Mouse (Mus musculus) urinary bladder, postnatal 4 days (tissue): ENCODE measurements around the gene Acot7.
A peak's percentile ranks its signal among the peaks of the same experiment; 100 is the strongest.

Experiments
- DNase-seq, 2 experiments: peaks; one replicate each; pipeline ENCODE4 v3.0.0; 2021 to 2022; ENCODE audit warnings: low spot score in 2 of 2

Gene Acot7

DNA sequence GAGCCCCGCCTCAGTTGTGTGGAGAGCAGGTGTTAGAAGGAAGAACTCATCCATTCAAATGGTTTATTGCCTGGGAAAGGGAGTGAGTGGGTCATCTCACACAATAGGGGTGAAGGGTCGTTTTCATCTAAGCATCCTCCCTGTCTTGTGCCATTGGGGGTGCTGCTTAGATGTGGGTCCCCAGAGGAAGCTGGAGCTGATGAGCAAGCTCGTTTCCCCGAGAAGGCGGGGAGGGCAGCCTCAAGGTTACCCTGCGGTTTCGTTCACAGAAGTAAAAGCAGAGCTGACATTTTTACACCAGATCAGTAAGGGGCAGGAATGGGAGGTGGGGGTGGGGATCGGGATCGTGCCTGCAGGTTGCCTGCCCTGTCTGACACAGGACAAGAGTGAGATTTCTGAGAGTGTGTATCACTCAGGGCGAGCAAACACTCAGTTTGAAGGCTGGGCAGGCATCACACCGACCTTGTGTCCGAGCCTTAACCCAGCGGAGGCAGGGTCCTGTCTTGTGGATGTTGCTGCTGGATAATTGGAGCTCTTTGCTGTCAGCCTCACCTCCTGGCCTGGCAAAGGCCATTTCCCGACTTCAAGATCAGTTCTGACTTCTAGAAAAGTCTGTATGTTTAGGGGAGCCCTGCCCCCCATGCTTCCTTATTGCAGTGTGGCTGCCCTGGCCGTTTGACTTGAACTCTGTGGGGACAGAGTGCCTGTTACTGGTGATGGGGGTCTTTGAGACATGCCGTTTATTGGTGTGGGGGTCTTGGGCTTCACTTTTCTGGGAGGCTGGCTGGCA is 1.2 kb downstream of the Acot7 start:
- DNase-seq: no peak

DNA sequence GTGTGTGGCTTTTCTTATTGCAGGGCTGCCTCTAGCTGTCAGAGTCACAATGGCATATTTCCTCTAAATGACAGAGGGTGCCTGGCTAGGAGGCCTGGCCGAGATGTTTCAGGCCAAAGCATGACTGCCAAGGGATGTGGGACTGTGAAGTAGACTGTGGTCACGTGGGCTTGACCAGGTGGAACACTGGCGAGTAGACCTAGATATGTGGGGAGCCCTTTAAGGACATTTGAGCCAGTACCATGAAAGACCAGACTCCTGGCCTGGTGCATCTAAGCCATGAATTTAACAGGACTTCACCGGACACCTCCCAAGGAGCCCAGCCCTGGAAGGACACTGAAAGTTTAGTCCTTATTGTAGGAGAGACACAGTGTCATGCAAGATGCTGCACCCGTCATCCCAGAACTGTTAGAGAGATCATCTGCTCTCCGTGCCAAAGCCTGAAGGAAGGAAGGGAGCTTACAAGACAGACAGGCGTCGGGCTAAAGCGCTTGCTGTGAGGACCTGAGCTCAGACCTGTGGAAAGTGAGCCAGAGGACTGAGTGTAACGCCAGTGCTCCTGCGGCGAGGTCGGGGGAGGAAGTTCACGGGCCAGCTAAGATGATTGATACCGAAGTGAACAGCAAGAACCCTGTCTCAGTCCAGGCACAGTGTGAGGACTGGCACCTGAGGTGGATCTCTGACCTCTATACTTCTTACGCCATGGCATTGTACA is 2.2 kb downstream of the Acot7 start:
- DNase-seq: no peak

DNA sequence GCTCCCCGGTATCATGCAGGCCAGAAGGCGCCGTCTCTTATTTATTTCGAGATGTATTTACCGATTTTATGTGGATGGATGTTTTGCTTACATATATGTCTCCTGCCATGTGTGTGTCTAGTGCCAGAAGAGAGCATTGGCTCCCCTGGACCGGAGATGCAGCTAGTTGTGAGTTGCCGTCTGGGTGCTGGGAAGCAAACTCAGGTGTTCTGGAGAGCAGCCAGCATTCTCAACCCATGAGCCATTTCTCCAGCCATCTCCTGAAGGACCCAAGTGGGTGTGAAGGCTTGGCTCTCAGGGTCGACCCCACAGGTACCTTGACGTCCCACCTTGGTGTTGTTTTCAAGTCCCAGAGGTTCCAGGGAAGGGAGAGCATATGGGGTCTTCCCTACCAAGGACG is 4.3 kb downstream of the Acot7 start:
- no peak for DNase-seq

DNA sequence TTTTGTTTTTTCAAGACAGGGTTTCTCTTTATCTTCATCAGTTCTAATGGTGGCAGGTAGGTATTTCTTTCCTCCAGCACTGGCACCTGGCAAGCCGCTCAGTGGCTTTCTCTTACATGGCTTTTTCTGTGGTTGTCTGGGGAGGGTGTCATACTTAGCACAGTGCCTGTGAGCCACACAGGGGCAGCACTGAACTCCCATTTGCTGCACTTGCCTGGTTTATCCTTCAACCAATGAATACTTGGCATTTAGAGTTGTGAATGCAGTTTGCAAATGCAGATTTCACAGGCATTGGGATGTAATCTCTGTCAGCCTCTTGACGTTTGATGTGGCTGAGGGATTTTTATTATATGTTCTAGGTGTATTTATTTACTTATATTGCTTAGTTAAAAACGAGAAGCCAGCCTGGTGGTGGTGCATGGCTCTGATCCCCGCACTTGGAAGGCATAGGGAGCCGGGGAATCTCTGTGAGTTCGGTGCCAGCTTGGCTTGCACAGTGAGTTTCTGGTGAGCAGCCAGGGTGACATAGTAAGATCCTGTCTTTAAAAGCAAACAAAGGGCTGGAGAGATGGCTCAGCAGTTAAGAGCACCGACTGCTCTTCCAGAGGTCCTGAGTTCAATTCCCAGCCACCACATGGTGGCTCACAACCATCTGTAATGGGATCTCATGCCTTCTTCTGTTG is 6.6 kb downstream of the Acot7 start:
- DNase-seq: no peak

DNA sequence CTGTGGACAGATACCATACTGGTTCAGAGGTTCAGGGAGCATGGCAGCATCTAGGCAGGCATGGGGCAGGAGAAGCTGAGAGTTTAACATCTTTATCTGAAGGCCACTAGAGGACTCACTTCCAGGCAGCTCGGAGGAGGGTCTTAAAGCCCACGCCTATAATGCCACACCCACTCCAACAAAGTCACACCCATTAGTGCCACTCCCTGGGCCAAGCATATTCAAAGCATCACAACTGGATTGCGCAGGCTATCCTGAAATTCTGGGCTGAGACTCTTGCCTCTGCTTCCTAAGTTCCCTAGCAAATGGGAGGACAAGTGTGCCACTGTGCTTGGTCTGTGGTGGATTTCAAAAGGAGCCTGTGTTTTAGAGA is 7.2 kb downstream of the Acot7 start:
- DNase-seq: no peak

DNA sequence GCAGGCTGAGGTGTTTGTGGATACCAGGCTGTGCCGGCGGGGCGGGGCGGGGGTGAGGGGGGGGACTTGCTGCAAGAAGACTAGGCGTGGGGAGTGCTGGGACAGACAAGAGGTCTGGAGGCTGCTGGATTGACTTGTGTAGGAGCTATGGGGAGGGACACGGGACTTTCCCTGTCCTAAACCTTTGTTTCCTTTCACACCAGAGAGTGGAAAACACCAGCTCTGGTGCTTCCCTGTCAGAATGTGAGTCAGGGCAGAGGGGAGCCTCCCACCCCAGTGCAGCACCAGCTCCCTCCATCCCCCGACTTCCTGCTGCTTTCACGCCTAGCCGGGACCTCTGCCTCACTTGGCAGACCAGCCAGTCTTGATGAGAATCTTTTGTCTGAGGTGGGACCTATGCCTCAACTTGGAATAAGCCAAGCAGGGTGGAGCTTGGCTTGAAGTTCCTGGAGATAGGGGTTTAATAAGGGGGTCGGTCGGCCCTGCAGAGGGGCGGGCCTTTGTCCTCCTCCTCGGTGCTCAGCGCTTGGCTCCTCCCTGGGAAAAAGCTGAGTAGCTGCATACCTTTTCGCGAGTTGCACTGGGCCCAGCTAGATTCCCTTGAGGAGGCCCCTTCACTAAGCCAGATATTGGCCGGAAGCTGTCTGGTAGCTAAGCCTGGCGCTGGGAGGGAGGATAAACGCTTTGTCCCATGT is 7.7 kb downstream of the Acot7 start:
- DNase-seq: peak; percentile 74 to 76

DNA sequence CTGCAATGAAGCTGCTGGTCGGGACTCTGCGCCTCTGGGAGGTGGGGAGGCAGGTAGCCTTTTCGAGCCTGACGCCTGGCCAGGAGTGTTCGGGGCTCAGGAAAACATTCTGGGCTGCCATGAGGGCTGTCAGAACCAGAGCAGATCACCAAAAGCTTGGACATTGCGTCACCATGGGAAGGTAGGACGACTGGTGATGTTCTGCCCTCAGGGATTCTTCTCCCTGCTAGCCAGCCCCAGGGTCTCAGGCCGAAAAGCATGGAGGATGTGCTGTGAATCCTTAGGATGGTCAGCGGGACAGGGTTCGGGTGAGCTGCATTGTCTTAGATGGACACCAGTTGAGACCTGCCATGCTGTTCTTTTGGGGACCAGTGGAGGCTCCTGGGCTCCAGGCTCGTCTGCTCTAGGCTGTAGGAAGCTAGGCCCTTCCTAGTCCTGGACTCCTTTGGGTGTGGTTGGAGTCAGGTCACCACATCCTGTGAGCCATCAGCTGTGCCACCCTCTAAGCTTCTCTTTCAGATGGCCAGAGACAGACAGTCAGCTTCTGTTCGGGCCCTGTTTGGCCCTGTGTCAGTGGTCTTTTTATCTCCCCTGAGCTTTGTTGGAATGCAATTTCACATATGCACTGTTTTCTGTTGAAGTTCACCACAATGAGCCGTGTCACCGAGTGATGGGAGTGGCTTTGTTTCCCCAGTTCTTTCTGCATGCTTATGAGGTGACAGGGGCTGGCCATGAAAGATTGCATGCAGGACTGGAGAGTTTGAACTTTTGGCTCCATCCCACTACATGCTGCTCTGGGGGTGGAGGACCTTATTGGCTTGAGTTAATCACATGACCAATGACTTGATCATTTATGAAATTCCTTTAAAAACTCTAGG is 8.5 kb downstream of the Acot7 start:
- DNase-seq: no peak

DNA sequence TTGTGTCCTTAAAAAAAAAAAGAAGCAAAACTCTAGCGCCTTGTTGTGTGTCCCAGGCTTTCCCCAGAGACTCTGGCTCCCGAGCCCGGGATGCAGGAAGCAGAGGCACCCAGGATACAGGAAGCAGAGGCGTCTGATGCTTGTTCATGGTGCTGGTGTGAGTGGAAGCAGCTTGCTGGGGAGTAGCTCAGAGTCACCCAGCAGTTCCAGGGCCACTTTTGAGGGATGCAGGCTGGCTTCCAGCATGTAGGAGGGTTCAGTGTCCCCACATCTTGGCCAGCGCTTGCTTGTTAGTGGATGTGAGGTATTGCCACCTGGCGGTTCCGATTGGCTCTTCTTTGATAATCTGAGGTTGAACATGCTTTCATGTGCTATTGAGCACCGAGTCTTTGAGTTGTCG is 9.2 kb downstream of the Acot7 start:
- no peak for DNase-seq

DNA sequence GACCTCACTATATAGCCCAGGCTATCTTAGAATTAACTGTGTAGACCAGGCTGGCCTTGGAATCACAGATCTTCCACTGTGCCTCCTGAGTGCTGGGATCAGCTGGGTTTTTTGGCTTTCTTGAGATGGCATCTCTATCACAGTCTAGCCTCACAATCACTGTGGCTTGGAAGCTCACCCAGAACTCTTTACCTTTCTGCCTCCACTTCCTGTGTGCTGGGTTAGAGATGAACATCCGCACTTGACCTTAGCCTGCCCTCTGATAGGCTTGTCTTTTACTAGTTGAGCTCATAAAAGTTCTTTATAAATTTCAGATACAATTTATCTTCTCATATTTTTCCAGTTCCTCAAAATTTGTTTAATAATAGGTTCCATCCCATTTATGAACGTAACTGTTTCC is 10.7 kb downstream of the Acot7 start:
- no peak for DNase-seq

DNA sequence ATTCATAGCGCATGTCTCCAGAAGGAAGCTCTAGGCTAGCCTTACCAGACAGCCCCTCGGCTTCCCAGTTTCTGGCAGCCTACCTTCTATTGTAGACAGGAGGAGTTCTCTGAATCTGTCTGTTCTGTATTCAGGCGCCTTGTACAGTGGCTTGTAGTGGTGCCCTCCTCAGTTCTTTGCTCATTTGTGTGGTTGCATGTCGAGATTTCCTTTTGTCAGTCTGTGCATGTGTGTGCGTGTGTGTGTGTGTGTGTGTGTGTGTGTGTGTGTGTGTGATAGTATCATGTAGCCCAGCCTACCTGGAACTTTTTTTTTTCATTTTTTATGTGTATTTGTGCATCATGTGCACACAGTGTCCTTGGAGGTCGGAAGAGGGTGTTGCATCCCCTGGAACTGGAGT is 11.1 kb downstream of the Acot7 start:
- DNase-seq: no peak

DNA sequence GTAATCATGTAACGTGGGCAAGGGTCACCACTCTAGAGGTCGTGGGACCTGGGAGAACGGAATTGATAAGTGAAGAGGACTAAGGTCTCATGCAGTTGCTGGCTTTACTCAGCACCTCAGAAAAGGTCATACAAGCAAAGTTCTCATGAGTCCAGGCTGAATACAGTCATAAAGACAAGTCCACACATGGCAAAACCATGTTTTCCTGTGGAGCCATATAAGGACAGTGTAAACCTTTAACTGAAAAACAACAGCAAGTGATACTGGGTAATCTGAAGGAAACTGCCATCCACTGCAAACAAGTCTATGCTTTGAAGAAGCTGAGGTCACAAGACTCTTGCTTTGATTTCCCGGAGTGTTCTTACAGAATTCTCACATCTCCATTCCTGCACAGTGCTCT is 11.8 kb downstream of the Acot7 start:
- DNase-seq: no peak

DNA sequence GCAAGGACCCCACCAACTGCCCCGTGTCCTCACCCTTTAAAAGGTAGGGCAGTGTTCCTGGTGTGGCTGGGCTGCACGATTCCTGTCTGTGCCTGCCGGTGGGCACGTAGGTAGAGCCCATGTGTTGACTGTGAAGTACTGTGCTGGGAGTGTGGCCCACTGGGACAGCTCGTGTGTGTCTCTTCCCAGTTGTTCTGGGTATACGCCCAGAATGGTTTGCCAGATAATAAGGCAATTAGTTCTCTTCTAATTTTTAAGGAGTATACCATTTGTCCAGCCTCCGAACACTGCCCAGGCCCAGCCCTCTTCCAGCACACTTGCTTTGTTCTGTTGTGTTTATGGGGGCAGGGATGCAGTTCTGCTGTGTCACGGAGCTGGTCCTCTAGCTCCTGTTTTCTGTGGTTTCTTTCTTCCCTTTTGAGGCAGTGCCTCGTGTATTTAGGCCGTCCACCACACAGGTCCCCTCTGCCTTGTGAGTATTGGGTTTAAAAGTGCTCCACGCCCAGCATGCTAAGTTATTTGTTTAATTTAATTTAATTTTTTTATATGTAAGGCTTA is 12.2 kb downstream of the Acot7 start:
- DNase-seq: no peak

DNA sequence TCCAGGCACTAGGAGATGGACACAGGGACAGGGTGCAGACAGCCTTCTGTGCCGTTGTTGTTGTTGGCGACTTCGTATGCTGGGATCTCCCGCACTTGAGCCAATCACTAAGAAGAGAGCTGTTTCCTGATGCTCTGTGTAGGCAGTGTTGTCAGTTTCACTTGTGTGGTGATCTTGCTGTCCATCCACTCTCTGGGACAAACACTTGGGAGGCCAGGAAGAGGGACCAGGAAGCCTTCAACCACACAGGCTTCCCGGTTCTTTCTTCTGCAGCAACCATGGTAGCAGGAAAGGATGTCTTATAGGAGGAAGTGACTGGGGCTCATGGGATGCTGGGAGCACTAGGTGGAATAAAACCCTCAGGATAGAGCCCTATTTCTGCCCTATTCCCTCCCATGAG is 12.8 kb downstream of the Acot7 start:
- no peak for DNase-seq

DNA sequence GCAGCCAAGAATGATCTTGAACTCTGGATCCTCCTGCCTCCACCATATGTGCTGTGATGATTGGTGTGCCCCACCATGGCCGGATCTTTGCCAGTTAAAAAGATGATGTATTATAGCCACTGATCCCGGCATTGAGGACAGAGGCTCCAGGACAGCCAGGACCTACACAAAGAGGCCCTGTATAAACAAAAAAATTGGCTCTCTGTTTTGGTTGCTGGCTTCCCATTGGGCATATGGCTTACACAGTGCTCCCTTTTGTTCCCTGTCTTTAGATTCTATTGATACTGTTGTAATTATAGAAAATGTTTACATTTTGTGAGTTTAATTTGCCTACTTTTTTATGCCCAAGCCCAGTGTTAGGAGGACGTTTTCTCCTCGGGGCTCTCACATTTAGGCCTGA is 14.6 kb downstream of the Acot7 start:
- no peak for DNase-seq

DNA sequence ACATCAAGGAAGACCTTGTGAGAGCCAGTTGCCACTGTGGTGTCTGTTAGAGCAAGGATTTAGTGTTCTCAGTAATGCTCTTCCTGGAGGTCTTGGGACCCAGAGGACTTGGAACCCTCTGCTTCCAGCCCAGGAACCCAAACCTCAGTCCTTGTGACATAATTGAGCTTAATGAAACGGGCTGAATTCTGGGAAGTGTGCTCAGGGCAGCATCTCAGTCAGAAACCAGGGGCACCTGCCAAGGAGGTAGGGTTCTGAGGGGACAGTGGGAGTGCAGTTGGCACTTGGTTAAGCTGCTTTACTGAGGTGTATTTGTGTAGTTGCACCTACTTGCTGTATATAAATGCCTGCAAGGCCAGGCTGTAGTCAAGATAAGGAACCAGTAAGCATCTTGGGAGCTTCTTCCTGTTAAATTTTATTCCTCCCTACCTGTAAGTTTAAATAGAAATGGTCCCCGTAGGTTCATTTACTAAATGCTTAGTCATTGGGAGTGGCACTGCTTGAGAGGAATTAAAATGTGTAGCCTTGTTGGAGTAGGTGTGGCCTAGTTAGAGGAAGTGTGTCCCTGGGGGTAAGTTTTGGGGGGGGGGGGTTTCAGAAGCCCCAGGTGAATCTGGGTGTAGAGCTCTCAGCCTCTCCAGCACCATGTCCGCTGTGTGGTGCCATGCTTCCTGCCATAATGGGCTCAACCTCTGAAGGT is 16.7 kb downstream of the Acot7 start:
- no peak for DNase-seq

DNA sequence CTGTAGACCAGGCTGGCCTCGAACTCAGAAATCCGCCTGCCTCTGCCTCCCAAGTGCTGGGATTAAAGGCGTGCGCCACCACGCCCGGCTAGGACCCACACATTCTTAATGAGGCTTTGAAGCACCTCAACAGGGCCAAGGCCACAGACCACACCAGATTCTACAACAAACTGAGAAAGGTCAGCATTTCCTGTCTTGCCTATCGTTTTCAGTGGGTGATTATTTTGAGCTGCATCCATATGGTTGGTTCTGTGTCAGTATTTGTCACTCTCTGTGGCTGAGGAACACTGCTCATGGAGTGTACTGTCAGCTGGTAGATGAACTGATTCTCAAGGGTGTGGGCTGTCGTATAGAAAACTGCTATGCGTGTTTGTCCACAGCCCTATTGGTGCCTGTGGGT is 18.3 kb downstream of the Acot7 start:
- no peak for DNase-seq

DNA sequence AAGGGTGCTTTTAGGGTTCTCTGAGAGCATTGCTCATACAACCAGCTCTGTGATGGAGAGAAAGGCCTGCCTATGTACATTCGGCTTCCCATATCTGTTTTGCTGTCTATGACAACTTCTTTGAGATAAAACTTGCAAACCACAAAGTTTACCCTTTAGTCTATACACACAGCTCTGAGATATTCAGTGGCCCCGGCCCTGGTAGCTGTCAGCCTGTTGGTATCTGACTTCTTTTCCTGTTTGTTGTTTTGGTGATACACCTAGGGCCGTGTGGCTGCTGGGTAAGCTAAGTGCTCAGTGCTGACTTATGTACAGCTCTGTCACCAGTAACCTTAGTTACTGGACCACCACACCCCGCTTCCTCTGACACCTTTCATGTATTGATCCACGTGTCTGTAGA is 19.6 kb downstream of the Acot7 start:
- no peak for DNase-seq

DNA sequence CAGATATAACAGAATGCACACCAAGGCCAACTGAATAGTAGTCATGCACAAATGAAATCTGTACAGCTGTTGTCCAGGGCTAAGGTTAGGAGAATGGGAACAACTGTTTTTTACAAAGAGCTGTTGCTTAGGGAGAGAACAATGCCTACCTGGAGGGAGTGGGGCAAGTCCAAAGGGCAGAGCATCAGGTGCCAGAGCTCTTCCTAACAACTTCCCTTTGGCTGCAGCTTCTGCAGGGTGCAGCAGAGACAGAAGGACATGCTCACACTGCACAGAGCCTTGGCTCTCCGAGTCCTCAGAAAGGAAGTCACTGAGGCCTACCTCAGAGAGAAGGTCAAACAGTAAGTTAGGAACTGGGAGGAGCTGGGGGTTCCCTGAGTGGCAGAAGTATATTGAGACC is 21.7 kb downstream of the Acot7 start:
- no peak for DNase-seq

DNA sequence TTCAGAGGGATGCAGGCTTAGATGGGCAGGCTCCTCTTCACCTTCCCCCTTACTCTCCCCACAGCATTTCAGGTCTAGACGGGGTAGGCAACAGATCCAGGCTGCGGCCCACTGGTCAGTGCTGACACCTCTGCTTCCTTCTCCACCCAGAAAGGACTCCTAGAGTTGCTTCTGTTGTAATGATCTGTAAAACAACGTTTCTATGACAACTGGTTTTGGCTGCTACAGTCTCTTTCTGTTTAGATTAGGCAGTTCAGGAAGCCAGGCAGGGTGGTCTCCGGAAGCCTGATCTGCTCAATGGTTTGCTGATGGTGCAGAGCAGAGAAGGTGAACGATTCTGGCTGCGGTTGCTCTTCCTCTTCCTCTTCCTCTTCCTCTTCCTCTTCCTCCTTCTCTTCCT is 23.6 kb downstream of the Acot7 start:
- no peak for DNase-seq

DNA sequence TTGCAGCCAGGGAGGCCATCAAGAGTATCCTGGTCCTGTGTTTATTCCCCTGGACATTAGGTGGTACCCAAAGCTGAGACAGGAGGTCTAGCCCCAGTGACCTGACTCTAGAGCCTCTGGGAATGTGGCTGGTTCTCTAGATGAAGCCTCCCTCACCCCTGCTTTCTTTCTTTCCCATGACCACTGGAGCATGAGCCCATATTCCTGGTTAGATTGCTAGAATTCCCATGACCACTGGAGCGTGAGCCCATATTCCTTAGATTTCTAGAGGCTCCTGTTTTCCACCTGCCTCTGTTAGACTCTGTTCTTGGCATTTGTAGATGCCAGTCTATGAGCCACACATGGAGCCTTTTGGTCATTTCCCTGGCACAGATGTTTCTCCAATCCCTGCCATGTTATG is 24.5 kb downstream of the Acot7 start:
- DNase-seq: no peak

DNA sequence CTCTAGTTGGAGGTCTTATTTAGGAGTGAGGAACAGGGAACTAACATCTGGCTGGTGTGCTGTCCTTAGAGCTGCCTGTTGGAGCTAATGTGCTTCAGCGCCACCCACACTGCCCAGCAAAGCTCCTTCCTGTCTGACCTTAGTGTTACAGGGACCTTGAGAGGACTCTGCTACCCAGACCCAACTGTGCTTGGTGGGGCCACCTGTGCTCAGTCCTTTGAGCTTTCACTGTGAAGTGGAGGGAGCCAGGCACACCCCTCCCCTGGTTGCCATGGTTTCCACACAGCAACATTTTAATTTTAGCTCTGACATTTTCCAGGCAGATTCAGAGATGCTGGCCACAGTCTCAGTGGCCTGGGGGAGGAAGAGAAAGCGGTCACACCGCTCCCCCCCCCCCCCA is 25.0 kb downstream of the Acot7 start:
- DNase-seq: no peak
